Mouse (Mus musculus) cerebellum, adult 2 months (tissue): Measurements from ENCODE around the gene Cacnb3. TPM values are rescaled to one million over a fixed set of nuclear protein-coding genes. Genes with fewer than 3 reads are reported as not detected.

Experiments
- DNase-seq, 2 experiments: peaks; one replicate each; pipeline ENCODE4 v3.0.0; 2021
- H3K27ac ChIP-seq: fragments of 200-500 bp; 2 replicates; pipeline ENCODE4 v1.5.1; 2012; ENCODE audit warnings: low read length, control low read depth, inconsistent platforms; ENCODE audit not compliant: insufficient read depth
- H3K27me3 ChIP-seq: fragments of 200-500 bp; 2 replicates; pipeline ENCODE4 v1.6.1; 2012; ENCODE audit warnings: inconsistent platforms, mild to moderate bottlenecking, low read length, moderate library complexity; ENCODE audit not compliant: control insufficient read depth, insufficient read depth
- H3K4me1 ChIP-seq: fragments of 200-500 bp; 2 replicates; pipeline ENCODE4 v1.6.1; 2011; ENCODE audit warnings: low read length; ENCODE audit not compliant: control insufficient read depth, insufficient read depth
- H3K4me3 ChIP-seq: fragments of 200-500 bp; replicated peaks from 2 replicates; pipeline ENCODE3; 2011; ENCODE audit warnings: mild to moderate bottlenecking, low read depth, low read length, control low read depth; ENCODE audit not compliant: insufficient read depth
- CTCF ChIP-seq: fragments of 200-500 bp; IDR thresholded peaks from 2 replicates; pipeline ENCODE4 v1.5.1; 2011; ENCODE audit warnings: low read depth, mild to moderate bottlenecking, control low read depth, low read length, moderate library complexity, borderline replicate concordance; ENCODE audit not compliant: insufficient read depth
- POLR2A ChIP-seq: fragments of 200-500 bp; IDR thresholded peaks from 2 replicates; pipeline ENCODE4 v1.6.1; 2011; ENCODE audit warnings: low read length, control low read depth, borderline replicate concordance; ENCODE audit not compliant: insufficient read depth
- WGBS: fragments of 180-500 bp; shearing (Covaris S2); methylation state at CpG from one replicate; pipeline ENCODE4 v1.1.7; 2018; 5-methylcytosine and 5-hydroxymethylcytosine counted together
- polyA plus RNA-seq: library from polyadenylated mRNA; depleted of rRNA; stranded (reverse); fragments of >200 nt; gene quantifications from 2 replicates; pipeline ENCODE4 v1.2.3, GENCODE M21; 2012

Gene Cacnb3
- polyA plus RNA-seq, 1 experiment = 65.4 TPM

DNA sequence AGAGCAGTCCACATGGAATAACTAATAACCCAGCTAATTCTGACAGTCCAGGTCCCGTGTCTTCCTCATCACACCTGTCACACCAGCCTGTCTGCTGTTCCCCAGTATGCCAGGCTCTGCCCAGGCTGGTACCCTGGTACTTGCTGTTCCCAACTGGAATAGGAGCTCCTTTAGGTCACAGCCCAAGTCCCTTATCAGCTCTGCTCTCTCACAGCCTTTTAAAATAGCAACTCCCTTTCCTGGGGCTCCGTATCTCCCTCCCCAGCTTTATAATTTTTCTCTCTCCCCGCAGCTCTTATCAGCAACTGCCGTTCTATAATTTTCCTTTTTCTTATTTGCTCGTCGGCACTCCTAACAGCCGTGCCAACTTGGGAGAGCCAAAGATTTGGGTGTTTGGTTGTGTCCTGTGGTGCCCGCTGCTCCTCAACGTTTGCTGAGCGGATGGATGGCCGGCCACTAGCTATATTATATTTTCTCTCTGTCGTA is 24.5 kb upstream of the Cacnb3 start:
- peaks cover 9% of the 10 kb centered on the region; the same call in 1 of the 2 replicates for H3K4me1 ChIP-seq
- 73% methylated on average over 12 of the region's 12 CpGs for WGBS

DNA sequence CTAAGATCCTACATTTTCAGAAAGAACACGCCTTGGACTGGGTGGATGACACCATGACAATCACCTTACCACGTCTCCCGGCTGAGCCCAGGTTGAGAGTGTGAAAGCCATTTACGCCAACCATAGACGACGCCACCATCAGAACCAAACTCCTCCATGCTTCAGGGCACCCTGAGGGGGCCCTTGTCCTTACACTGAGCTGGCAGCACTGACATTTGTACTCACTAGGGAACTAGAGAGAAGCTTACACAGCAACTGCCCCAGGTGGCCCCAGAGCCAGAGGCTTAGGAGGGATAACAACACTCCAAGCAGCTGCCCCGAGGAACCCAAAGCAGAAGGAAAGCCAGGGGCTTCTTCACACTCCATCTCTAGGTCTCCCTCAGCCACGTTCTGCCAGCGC is 23.9 kb upstream of the Cacnb3 start:
- Histone ChIP-seq H3K27me3 (no peaks in the 10 kb centered on the region), H3K4me1 (peaks cover 9% of the 10 kb centered on the region; the same call in 1 of the 2 replicates), H3K4me3 (no peak overlapping the region), H3K27ac (no peak overlapping the region)
- WGBS = 65% methylated on average over 9 of the region's 9 CpGs
- TF ChIP-seq POLR2A = no peak
- TF ChIP-seq CTCF = no peak
- no peak for DNase-seq

More for the DNA sequence above, 24.5 kb upstream of the Cacnb3 start:
- no peak overlapping the region for H3K4me3 ChIP-seq
- H3K27ac ChIP-seq = no peak overlapping the region
- no peaks in the 10 kb centered on the region for H3K27me3 ChIP-seq
- DNase-seq = no peak
- TF ChIP-seq CTCF = no peak
- TF ChIP-seq POLR2A = no peak

DNA sequence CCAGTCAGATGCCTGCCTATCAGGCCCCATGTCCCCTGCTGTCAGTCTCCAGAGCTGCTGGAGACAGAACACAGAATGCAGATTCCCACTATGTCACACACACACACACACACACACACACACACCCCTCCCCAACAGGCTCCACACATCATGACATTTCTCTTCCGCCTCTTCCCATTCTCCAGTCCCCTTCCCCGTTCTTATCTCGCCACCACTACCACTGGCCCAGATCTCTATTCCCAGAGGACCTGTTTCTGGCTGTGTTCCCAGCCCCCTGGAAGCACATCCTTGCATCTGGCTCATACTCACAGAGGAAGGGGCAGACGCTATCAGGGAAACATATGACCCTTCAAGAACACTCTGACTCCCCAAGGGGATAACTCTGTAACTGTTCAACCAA is 23.1 kb upstream of the Cacnb3 start:
- DNase-seq = no peak
- 42% methylated on average over 4 of the region's 4 CpGs for WGBS
- no peak for TF ChIP-seq CTCF
- TF ChIP-seq POLR2A = no peak
- Histone ChIP-seq H3K4me1 (peaks cover 9% of the 10 kb centered on the region; the same call in 1 of the 2 replicates), H3K4me3 (no peak overlapping the region), H3K27ac (no peak overlapping the region), H3K27me3 (no peaks in the 10 kb centered on the region)

DNA sequence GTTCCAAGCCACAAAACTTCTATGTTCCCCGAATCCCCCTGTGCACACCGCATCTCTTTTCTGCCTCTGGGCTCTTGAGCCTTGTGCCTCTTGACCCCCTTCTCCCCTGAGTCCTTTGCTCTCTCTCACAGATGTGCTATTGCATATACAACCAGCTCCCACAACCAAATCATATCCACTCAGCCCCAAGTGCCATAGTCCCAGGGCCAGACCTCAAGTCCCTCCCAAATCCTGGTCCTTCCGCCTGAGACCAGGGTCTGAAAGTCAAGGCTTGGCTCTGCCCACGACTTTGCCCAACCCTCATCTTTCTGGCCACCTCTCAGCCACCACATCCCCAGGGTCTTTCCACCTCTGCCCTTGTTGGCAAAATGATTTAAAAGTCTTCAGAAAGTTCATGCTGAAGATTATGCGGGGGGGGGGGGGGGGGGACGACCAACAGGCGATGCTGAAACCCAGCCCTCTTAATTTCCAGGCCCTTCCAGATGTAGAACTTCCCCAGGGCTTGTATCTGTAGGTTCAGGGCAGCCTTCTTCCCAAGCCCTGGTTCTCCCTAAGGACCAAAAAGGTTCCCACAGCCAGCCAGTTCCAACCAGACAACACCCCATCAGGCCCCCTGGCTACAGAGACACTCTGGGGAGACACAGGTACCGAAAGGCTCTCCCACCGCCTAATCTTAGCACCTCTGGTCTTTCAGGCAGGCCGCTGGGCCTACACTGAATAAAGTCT is 22.4 kb upstream of the Cacnb3 start:
- 33% methylated on average over 10 of the region's 10 CpGs for WGBS
- H3K27me3 ChIP-seq = no peaks in the 10 kb centered on the region
- peaks cover 8% of the 10 kb centered on the region; the same call in 1 of the 2 replicates for H3K4me1 ChIP-seq
- DNase-seq = no peak
- H3K4me3 ChIP-seq = peak overlapping the region; percentile 85
- TF ChIP-seq POLR2A (no peak), CTCF (no peak)
- no peak overlapping the region for H3K27ac ChIP-seq

DNA sequence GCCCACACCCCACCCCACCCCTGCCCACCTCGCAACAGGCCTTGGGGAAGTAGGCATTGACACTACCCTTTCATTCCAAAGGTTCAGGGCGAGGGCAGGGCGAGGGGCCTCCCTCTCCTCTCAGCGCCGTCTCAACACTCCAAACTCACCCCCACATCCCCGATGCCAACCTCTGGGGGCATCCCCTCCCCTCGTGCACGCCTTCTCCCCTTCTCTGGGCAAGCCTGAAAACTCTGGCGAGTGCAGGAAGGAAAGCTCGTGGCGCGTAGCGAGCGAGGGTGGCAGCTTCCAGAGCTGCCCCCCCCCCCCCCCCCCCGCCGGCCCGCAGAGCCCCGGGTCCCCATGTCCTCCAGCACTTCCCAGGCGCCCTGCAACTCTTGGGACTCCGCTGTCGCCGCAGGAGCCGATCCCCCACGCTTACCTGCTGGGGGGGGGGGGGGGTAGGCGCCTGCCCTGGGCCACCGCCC is 21.8 kb upstream of the Cacnb3 start:
- H3K27ac ChIP-seq = no peak overlapping the region
- H3K27me3 ChIP-seq = no peaks in the 10 kb centered on the region
- DNase-seq = peak in 1 of 2 experiments; percentile 42
- peaks cover 3% of the 10 kb centered on the region; the same call in 1 of the 2 replicates for H3K4me1 ChIP-seq
- peak overlapping the region; percentile 85 for H3K4me3 ChIP-seq
- TF ChIP-seq CTCF (no peak), POLR2A (no peak)
- 2% methylated on average over 16 of the region's 26 CpGs for WGBS

DNA sequence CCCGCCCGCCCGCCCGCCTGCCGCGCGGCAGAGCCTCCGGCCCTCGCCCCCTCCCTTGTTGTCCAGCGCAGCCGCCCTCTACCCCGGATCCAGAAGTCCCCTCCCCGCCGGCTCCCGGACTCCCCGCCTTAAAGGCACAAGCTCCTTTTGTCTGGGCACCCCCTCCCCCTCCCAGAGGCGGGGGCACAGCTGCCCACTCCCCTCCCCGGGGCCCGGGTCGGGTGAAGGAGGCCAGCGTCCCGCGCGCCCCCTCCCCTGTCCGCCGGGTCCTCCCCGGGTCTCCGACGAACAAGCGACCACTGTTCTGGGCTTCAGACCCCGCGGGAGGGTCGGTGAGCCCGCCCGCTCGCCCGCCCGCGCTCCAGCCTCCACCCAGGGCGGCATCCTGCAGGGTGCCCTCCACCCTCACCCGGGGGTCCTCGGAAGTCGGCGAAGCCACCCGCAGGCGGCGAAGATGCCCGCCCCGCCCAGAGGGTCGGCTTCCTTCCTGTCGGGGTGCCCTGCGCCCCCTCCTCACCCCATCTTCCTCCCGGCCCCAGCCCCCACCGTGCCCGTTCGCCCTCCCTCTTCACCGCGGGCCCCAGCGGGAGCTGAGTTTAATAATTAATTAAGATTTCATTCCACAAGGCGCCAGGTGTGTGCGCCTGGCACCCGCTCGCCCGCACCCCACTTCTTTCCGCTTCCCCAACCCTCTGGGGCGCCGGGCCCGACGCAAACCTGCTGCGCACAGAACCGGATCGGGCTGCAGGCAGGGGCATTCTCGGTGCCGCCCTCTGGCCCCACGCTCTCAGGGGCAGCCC is 21.1 kb upstream of the Cacnb3 start, which contains the start of gene Adcy6:
Gene Adcy6, minus strand, starts transcription at position 746 of the 800 bp plus-strand sequence.
- peak within 1 kb of the TSS; percentile 24; the same call in 1 of the 2 replicates for H3K27ac ChIP-seq
- no peak for TF ChIP-seq CTCF
- TF ChIP-seq POLR2A = 0 out of 2 replicates have a peak, but pooled peaks have one; percentile 17
- H3K4me1 ChIP-seq = peaks cover 5% of the 10 kb centered on the region
- H3K4me3 ChIP-seq = peak within 1 kb of the TSS; percentile 85
- no peaks in the 10 kb centered on the region for H3K27me3 ChIP-seq
- DNase-seq = peak; percentile 73 to 75
- 3% methylated on average over 59 of the region's 75 CpGs for WGBS

DNA sequence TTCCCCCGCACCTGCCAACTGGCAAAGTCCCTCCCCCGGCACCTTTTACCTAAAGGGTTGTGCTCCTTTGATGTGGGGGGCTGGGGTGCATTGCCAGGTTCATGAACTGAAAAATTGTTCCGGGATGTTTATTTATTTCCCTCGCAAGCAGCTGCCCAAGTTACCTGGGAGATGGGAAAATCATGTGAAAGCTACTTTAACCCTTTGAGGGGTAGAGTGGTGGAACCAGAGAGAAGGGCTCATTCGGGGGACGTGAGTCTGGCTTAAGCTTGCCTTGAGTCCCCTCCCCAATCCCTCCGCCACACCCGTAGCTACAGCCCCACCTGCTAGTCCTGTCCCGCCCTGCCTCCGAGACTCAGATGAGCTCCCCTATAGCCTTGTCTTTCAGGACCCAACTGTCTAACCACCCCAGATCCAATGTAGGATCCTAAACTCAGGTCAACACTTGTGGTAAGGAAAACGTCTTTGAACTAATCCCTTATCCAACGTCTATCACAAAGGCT is 20.5 kb upstream of the Cacnb3 start:
- 6% methylated on average over 12 of the region's 12 CpGs for WGBS
- TF ChIP-seq CTCF (no peak), POLR2A (no peak)
- DNase-seq = no peak

More for the DNA sequence above, 20.5 kb upstream of the Cacnb3 start:
- Histone ChIP-seq H3K4me1 (peaks cover 7% of the 10 kb centered on the region), H3K4me3 (peak overlapping the region; percentile 85), H3K27me3 (no peaks in the 10 kb centered on the region), H3K27ac (no peak overlapping the region)
